Mouse (Mus musculus): ENCODE measurements around the gene Catspere2. TPM values are rescaled to one million over a fixed set of nuclear protein-coding genes. Genes with fewer than 3 reads are reported as not detected.
"Not testable (repeated sequence)": the region's sequence is repeated elsewhere in the genome, so short reads cannot be mapped to it uniquely, and the experiment has no call there.

The Catspere2 gene
- total RNA-seq (2014; fragmentation: Nextera tagmentation): not detected in 2 replicates
- 0.05 and 0.06 TPM in 2 replicates for total RNA-seq (2017)
- polyA plus RNA-seq (2012): not detected in 2 replicates

GRCm38 (mm10) chr1:177983024-177983450, at the start of gene Catspere2:
Gene Catspere2, plus strand, starts transcription at chr1:177983423.
- not testable (repeated sequence) for H3K4me1 ChIP-seq (ENCODE audit: insufficient read depth, low read depth, low read length); H3K27me3 ChIP-seq (ENCODE audit: insufficient read depth, low read length); H3K9me3 ChIP-seq (replicated peaks); H3K36me3 ChIP-seq (replicated peaks)
- H3K4me3 ChIP-seq (ENCODE audit: low read depth, low read length): peak within 1 kb of the TSS; percentile 67
- DNase-seq (ENCODE audit: low spot score) (peak; percentile 56), ATAC-seq (ENCODE audit: extremely low read depth, insufficient number of reproducible peaks, low FRiP score, poor library complexity, severe bottlenecking) (peak; percentile 88)

GRCm38 (mm10) chr1:177940422-177940977, 42.7 kb upstream of the Catspere2 start:
- not testable (repeated sequence) for H3K4me1 ChIP-seq (ENCODE audit: insufficient read depth, low read depth, low read length); H3K4me3 ChIP-seq (ENCODE audit: low read depth, low read length); DNase-seq (ENCODE audit: low spot score); ATAC-seq (ENCODE audit: extremely low read depth, insufficient number of reproducible peaks, low FRiP score, poor library complexity, severe bottlenecking); H3K27me3 ChIP-seq (ENCODE audit: insufficient read depth, low read length); H3K36me3 ChIP-seq (replicated peaks); H3K9me3 ChIP-seq (replicated peaks)

- H3K27me3 ChIP-seq (ENCODE audit: insufficient read depth, low read length): no peaks in the 10 kb centered on the region
- ATAC-seq (ENCODE audit: extremely low read depth, insufficient number of reproducible peaks, low FRiP score, poor library complexity, severe bottlenecking) (no peak), DNase-seq (ENCODE audit: low spot score) (no peak)
- H3K9me3 ChIP-seq (replicated peaks): no peaks in the 10 kb centered on the region
- H3K4me3 ChIP-seq (ENCODE audit: low read depth, low read length): no peak overlapping the region
- TF ChIP-seq GATA1 (IDR thresholded peaks at IDR 0.05; ENCODE audit: borderline replicate concordance, low read length) (no peak), CTCF (IDR thresholded peaks at IDR 0.05; ENCODE audit: low read depth, low read length) (no peak), TAL1 (conservative IDR thresholded peaks at IDR 0.05; ENCODE audit: low read depth, low read length) (no peak), POLR2AphosphoS5 (IDR thresholded peaks at IDR 0.05; ENCODE audit: insufficient replicate concordance, low read depth, low read length) (no peak), GATA2 (IDR thresholded peaks at IDR 0.05; ENCODE audit: borderline replicate concordance, low read depth, low read length) (no peak)
- no peaks in the 10 kb centered on the region for H3K36me3 ChIP-seq (replicated peaks)
- no peaks in the 10 kb centered on the region for H3K4me1 ChIP-seq (ENCODE audit: insufficient read depth, low read depth, low read length)
Observed at GRCm38 (mm10) chr1:177981276-177981675, 1.9 kb upstream of the Catspere2 start.

- H3K27me3 ChIP-seq (ENCODE audit: insufficient read depth, low read length); H3K36me3 ChIP-seq (replicated peaks); ATAC-seq (ENCODE audit: extremely low read depth, insufficient number of reproducible peaks, low FRiP score, poor library complexity, severe bottlenecking); H3K4me1 ChIP-seq (ENCODE audit: insufficient read depth, low read depth, low read length); DNase-seq (ENCODE audit: low spot score); H3K9me3 ChIP-seq (replicated peaks): not testable (repeated sequence)
- H3K4me3 ChIP-seq (ENCODE audit: low read depth, low read length): peak overlapping the region; percentile 67
Observed at GRCm38 (mm10) chr1:177983582-177983981, 359 bp downstream of the Catspere2 start.

GRCm38 (mm10) chr1:177984206-177984605, 983 bp downstream of the Catspere2 start:
- DNase-seq (ENCODE audit: low spot score): no peak
- H3K27me3 ChIP-seq (ENCODE audit: insufficient read depth, low read length): no peaks in the 10 kb centered on the region
- ATAC-seq (ENCODE audit: extremely low read depth, insufficient number of reproducible peaks, low FRiP score, poor library complexity, severe bottlenecking): no peak
- no peak overlapping the region for H3K4me3 ChIP-seq (ENCODE audit: low read depth, low read length)
- H3K36me3 ChIP-seq (replicated peaks): no peaks in the 10 kb centered on the region
- H3K9me3 ChIP-seq (replicated peaks): no peaks in the 10 kb centered on the region
- TF ChIP-seq TAL1 (conservative IDR thresholded peaks at IDR 0.05; ENCODE audit: low read depth, low read length) (no peak), POLR2AphosphoS5 (IDR thresholded peaks at IDR 0.05; ENCODE audit: insufficient replicate concordance, low read depth, low read length) (no peak), CTCF (IDR thresholded peaks at IDR 0.05; ENCODE audit: low read depth, low read length) (no peak), GATA2 (IDR thresholded peaks at IDR 0.05; ENCODE audit: borderline replicate concordance, low read depth, low read length) (no peak), GATA1 (IDR thresholded peaks at IDR 0.05; ENCODE audit: borderline replicate concordance, low read length) (no peak)
- H3K4me1 ChIP-seq (ENCODE audit: insufficient read depth, low read depth, low read length): no peaks in the 10 kb centered on the region

GRCm38 (mm10) chr1:177987476-177987875, 4.3 kb downstream of the Catspere2 start:
- DNase-seq (ENCODE audit: low spot score); H3K4me3 ChIP-seq (ENCODE audit: low read depth, low read length); H3K36me3 ChIP-seq (replicated peaks); ATAC-seq (ENCODE audit: extremely low read depth, insufficient number of reproducible peaks, low FRiP score, poor library complexity, severe bottlenecking); H3K9me3 ChIP-seq (replicated peaks); H3K4me1 ChIP-seq (ENCODE audit: insufficient read depth, low read depth, low read length); H3K27me3 ChIP-seq (ENCODE audit: insufficient read depth, low read length): not testable (repeated sequence)

- not testable (repeated sequence) for H3K27me3 ChIP-seq (ENCODE audit: insufficient read depth, low read length); H3K4me3 ChIP-seq (ENCODE audit: low read depth, low read length); H3K9me3 ChIP-seq (replicated peaks); H3K4me1 ChIP-seq (ENCODE audit: insufficient read depth, low read depth, low read length); H3K36me3 ChIP-seq (replicated peaks); DNase-seq (ENCODE audit: low spot score)
- ATAC-seq (ENCODE audit: extremely low read depth, insufficient number of reproducible peaks, low FRiP score, poor library complexity, severe bottlenecking): peak; percentile 4; the same call in 1 of the 2 replicates
Observed at GRCm38 (mm10) chr1:178072798-178073197, 89.6 kb downstream of the Catspere2 start.

- not testable (repeated sequence) for H3K4me1 ChIP-seq (ENCODE audit: insufficient read depth, low read depth, low read length); DNase-seq (ENCODE audit: low spot score); ATAC-seq (ENCODE audit: extremely low read depth, insufficient number of reproducible peaks, low FRiP score, poor library complexity, severe bottlenecking); H3K4me3 ChIP-seq (ENCODE audit: low read depth, low read length); H3K27me3 ChIP-seq (ENCODE audit: insufficient read depth, low read length); H3K9me3 ChIP-seq (replicated peaks); H3K36me3 ChIP-seq (replicated peaks)
Observed at GRCm38 (mm10) chr1:178097865-178098264, 114.6 kb downstream of the Catspere2 start.

- not testable (repeated sequence) for H3K9me3 ChIP-seq (replicated peaks); H3K4me1 ChIP-seq (ENCODE audit: insufficient read depth, low read depth, low read length); ATAC-seq (ENCODE audit: extremely low read depth, insufficient number of reproducible peaks, low FRiP score, poor library complexity, severe bottlenecking); DNase-seq (ENCODE audit: low spot score); H3K4me3 ChIP-seq (ENCODE audit: low read depth, low read length); H3K36me3 ChIP-seq (replicated peaks); H3K27me3 ChIP-seq (ENCODE audit: insufficient read depth, low read length)
Observed at GRCm38 (mm10) chr1:178108514-178108913, 125.3 kb downstream of the Catspere2 start.

- not testable (repeated sequence) for ATAC-seq (ENCODE audit: extremely low read depth, insufficient number of reproducible peaks, low FRiP score, poor library complexity, severe bottlenecking); DNase-seq (ENCODE audit: low spot score); H3K9me3 ChIP-seq (replicated peaks); H3K4me3 ChIP-seq (ENCODE audit: low read depth, low read length); H3K27me3 ChIP-seq (ENCODE audit: insufficient read depth, low read length); H3K4me1 ChIP-seq (ENCODE audit: insufficient read depth, low read depth, low read length); H3K36me3 ChIP-seq (replicated peaks)
Observed at GRCm38 (mm10) chr1:178122236-178122635, 139.0 kb downstream of the Catspere2 start.

All from G1E (cell line).